Mouse (Mus musculus) embryonic stem cell, embryonic (primary cell): ENCODE results near the gene Fgfr1op.
"Not testable (repeated sequence)": the region's sequence is repeated elsewhere in the genome, so short reads cannot be mapped to it uniquely, and the experiment has no call there.

ENCODE experiments used
- CTCF ChIA-PET, 4 experiments: fragments of 300-600 bp in 2 of 4; fragments of 350-600 bp in 2 of 4; sonication (Branson Sonifier 250); formaldehyde crosslinking; loops; one replicate each; lab custom pipeline; 2022; ENCODE audit warnings: inconsistent platforms in 2 of 4; lab: Charles Lee
- POLR2A ChIA-PET, 4 experiments: fragments of 300-600 bp in 2 of 4; fragments of 350-600 bp in 2 of 4; sonication (Branson Sonifier 250); formaldehyde crosslinking; loops; one replicate each; lab custom pipeline; 2022; ENCODE audit warnings: antibody characterized with exemption in 4 of 4, inconsistent platforms in 1 of 4; lab: Charles Lee

The Fgfr1op gene

GRCm38 (mm10) chr17:8164701-8165607 is at the start of gene Fgfr1op:
Gene Fgfr1op (plus strand): TSS chr17:8165501.
- CTCF ChIA-PET, POLR2A ChIA-PET: not testable (repeated sequence)

- POLR2A ChIA-PET, CTCF ChIA-PET: not testable (repeated sequence)
Observed at GRCm38 (mm10) chr17:8116378-8116777, 48.9 kb upstream of the Fgfr1op start.

GRCm38 (mm10) chr17:8116928-8117327 is 48.4 kb upstream of the Fgfr1op start:
- CTCF ChIA-PET, POLR2A ChIA-PET: not testable (repeated sequence)

GRCm38 (mm10) chr17:8122974-8123373 is 42.3 kb upstream of the Fgfr1op start:
- CTCF ChIA-PET, POLR2A ChIA-PET: not testable (repeated sequence)

DNA sequence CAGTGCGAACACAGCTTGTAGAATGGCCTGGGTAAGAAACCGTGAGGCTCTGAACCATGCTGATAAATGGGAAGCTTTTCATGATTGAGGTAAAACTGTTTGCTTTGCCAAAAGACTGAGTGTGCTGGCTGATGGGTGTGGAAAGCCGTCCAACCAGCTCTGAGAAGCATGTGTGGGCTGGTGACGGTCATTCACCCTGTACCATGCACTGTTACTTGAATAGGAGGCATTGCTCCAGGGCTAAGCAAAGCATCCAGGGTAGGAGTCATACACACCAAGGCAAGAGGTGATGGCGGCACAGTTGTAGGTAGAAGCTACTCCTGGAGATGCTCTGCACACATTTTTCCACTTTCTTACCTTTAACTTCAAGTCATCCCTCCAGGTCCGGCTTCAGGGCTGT is 40.7 kb upstream of the Fgfr1op start:
- CTCF ChIA-PET, POLR2A ChIA-PET: not testable (repeated sequence)

GRCm38 (mm10) chr17:8128326-8128993 is 36.8 kb upstream of the Fgfr1op start:
- CTCF ChIA-PET, POLR2A ChIA-PET: not testable (repeated sequence)

GRCm38 (mm10) chr17:8129578-8129977 is 35.7 kb upstream of the Fgfr1op start:
- CTCF ChIA-PET, POLR2A ChIA-PET: not testable (repeated sequence)

DNA sequence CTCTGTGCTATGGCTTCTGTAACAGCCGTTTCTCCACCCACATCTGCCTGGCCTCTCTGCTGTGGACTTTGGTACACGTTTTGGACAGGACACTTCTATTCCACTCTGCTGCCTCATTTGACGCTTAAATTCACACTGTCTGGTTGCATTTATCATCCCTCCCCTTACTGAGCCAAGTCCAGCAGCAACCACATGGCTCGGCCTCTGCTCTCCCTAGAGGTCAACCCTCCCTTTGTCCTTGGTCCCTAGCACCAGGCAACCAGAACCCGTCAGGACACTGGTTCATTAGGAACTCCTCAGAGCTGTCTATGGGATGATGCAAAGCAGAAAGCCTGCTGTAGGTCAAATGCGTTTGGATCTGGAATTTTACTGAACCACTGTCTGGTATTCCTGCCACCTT is 34.5 kb upstream of the Fgfr1op start:
- CTCF ChIA-PET, POLR2A ChIA-PET: not testable (repeated sequence)

DNA sequence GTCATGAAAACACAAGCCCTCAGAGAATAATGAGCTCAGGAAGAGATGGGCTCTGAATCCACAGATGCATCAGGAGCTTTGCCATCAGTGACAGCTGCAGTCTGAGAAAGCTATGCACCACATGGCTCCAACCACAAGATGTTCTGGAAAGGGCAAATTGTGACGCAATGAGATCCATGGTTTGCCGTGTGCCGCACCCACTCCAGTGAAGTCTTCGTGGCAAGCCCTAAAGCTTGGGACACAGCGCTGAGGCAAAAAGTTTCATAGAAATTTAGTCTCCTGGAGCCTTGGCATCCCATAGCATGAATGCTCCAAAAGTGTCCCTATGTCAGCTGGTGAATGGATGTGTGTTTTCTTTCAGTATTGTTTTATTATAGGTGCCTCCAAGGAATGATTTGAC is 27.2 kb upstream of the Fgfr1op start:
- POLR2A ChIA-PET, CTCF ChIA-PET: not testable (repeated sequence)

DNA sequence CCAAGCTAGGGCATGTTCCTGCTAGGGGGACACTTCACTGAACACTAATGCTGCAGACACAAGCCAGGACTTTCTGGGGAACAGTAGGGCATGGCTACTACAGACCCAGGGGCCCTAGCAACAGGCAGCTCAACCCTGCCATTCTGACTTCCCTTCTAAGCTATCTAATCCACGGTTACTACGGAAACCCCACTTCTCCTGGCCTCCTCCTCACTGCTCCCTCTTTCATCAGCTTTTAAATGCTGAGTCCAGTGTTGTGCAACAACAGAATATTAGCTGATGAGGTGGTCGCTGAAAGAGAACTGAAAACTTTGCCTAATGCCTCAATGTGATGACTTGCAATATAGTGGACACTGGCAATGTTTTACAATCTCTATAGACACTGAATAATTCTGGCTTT is 25.1 kb upstream of the Fgfr1op start:
- POLR2A ChIA-PET = interaction anchor here in 1 of 4 experiments (0.6 kb wide), 1 partner anchor 209 kb away, joined by 3 read pairs; no protein-coding TSS in a partner anchor
- CTCF ChIA-PET = not testable (repeated sequence)

- POLR2A ChIA-PET = interaction anchor here in 1 of 4 experiments (0.6 kb wide), 1 partner anchor 1162 kb away, joined by 3 read pairs; no protein-coding TSS in a partner anchor
Observed at GRCm38 (mm10) chr17:8143802-8144673, 21.3 kb upstream of the Fgfr1op start.

GRCm38 (mm10) chr17:8146931-8147330 is 18.4 kb upstream of the Fgfr1op start:
- CTCF ChIA-PET = interaction anchor here in 1 of 4 experiments (0.7 kb wide), 1 partner anchor 972 kb away, joined by 4 read pairs; no protein-coding TSS in a partner anchor
- POLR2A ChIA-PET = interaction anchor here in 1 of 4 experiments (0.6 kb wide), 1 partner anchor 1168 kb away, joined by 3 read pairs; the partner anchor contains the start of gene Gm49721

More at GRCm38 (mm10) chr17:8143802-8144673, 21.3 kb upstream of the Fgfr1op start:
- CTCF ChIA-PET = not testable (repeated sequence)

GRCm38 (mm10) chr17:8147439-8148316 is 17.6 kb upstream of the Fgfr1op start, which contains the start of the genes Gm49673 and Rnaset2a:
Gene Gm49673 (minus strand): TSS chr17:8147788.
Gene Rnaset2a (minus strand): TSS chr17:8148097.
- CTCF ChIA-PET = not testable (repeated sequence)
- POLR2A ChIA-PET = interaction anchor here in 1 of 4 experiments (0.6 kb wide), 1 partner anchor 1169 kb away, joined by 3 read pairs; the partner anchor contains the start of gene Gm49721

- CTCF ChIA-PET, POLR2A ChIA-PET: not testable (repeated sequence)
Observed at GRCm38 (mm10) chr17:8155010-8155409, 10.3 kb upstream of the Fgfr1op start.

DNA sequence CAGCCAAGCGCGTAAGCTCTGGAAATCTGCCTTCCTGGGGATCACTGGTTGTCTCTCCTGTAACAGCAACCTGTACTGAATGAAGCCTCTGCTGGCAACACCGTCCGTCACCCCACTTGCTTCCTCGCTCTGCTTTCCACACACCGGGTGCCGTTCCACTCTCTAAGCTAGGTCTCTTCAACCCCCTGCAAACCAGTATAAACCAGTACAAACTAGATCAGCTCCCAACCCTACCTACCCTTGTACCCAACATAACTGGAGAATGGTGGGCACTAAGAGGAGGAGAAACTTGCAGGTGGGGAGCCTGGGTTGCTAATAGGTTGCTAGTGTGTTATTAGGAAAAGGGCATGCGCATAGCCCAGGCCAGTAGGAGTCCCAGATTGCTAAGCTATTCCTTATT is 9.3 kb upstream of the Fgfr1op start:
- CTCF ChIA-PET = not testable (repeated sequence)

DNA sequence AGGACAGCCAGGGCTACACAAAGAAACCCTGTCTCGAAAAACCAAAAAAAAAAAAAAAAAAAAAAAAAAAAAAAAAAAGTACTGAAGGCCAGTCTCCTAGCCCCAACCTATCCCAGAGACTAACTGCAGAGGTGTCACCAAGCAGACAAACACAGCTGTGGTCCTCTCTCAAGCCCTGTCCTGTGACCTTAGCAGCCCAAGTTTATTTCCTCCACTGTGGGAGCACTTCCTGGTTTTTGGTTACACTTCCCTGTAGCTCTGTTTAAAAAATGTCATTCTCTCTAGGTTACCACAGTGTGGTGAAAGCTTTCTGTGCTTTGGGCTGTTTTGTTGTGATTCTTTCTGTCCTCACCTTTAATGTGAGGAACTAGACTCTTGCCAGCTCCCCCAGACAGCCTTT is 6.7 kb upstream of the Fgfr1op start:
- CTCF ChIA-PET = not testable (repeated sequence)

More for the DNA sequence above, 9.3 kb upstream of the Fgfr1op start:
- POLR2A ChIA-PET = not testable (repeated sequence)

GRCm38 (mm10) chr17:8160969-8161368 is 4.3 kb upstream of the Fgfr1op start:
- ChIA-PET CTCF (interaction anchor here in 1 of 4 experiments (0.6 kb wide), 1 partner anchor 1195 kb away, joined by 3 read pairs; no protein-coding TSS in a partner anchor), POLR2A (interaction anchor here in 2 of 4 experiments (0.6 kb wide), 2 partner anchors 215 to 1195 kb away, joined by 3 to 4 read pairs; no protein-coding TSS in a partner anchor)

More for the DNA sequence above, 6.7 kb upstream of the Fgfr1op start:
- POLR2A ChIA-PET = not testable (repeated sequence)

- POLR2A ChIA-PET, CTCF ChIA-PET: not testable (repeated sequence)
Observed at GRCm38 (mm10) chr17:8165608-8165945, 276 bp downstream of the Fgfr1op start.
